Mouse (Mus musculus) heart, adult 2 months (tissue): ENCODE measurements around the gene Suco. TPM values are rescaled to one million over a fixed set of nuclear protein-coding genes. Genes with fewer than 3 reads are reported as not detected.
A peak's percentile ranks its signal among the peaks of the same experiment; 100 is the strongest.

Source experiments
- DNase-seq, 2 experiments: peaks; one replicate each; pipeline ENCODE4 v3.0.0; 2021
- H3K27ac ChIP-seq: fragments of 200-600 bp; 2 replicates; pipeline ENCODE4 v1.8.1; 2022
- H3K27me3 ChIP-seq: fragments of 200-500 bp; 2 replicates; pipeline ENCODE4 v1.6.1; 2012; ENCODE audit warnings: mild to moderate bottlenecking, low read length, inconsistent platforms, mixed read lengths; ENCODE audit not compliant: control insufficient read depth, insufficient read depth
- H3K36me3 ChIP-seq: fragments of 200-500 bp; 2 replicates; pipeline ENCODE4 v1.6.1; 2012; ENCODE audit warnings: low read length, inconsistent platforms; ENCODE audit not compliant: control insufficient read depth, insufficient read depth
- H3K4me1 ChIP-seq: fragments of 200-500 bp; 2 replicates; pipeline ENCODE4 v1.6.1; 2011; ENCODE audit warnings: low read length; ENCODE audit not compliant: control insufficient read depth, insufficient read depth
- H3K4me3 ChIP-seq: fragments of 200-600 bp; 2 replicates; pipeline ENCODE4 v1.8.1; 2022
- H3K79me2 ChIP-seq: fragments of 200-500 bp; replicated peaks from 2 replicates; pipeline ENCODE4 v1.6.1; 2012; ENCODE audit warnings: mild to moderate bottlenecking, inconsistent platforms, low read length, moderate library complexity, mixed read lengths; ENCODE audit not compliant: control insufficient read depth, insufficient read depth
- H3K9ac ChIP-seq: fragments of 200-500 bp; 2 replicates; pipeline ENCODE4 v1.6.1; 2012; ENCODE audit warnings: low read depth, mild to moderate bottlenecking, control low read depth, inconsistent platforms, low read length, mixed read lengths
- CTCF ChIP-seq: fragments of 200-600 bp; IDR thresholded peaks from 2 replicates; pipeline ENCODE4 v1.8.1; 2022; ENCODE audit warnings: antibody characterized with exemption, mild to moderate bottlenecking, moderate library complexity
- EP300 ChIP-seq: fragments of 200-500 bp; IDR thresholded peaks from 2 replicates; pipeline ENCODE4 v1.6.1; 2011; ENCODE audit warnings: low read depth, low read length, control low read depth; ENCODE audit not compliant: insufficient read depth
- POLR2A ChIP-seq: fragments of 200-500 bp; IDR thresholded peaks from 2 replicates; pipeline ENCODE4 v1.6.1; 2011; ENCODE audit warnings: mild to moderate bottlenecking, low read depth, low read length, control low read depth; ENCODE audit not compliant: insufficient read depth
- WGBS: fragments of 180-500 bp; shearing (Covaris S2); methylation state at CpG from one replicate; pipeline ENCODE4 v1.1.7; 2018; 5-methylcytosine and 5-hydroxymethylcytosine counted together
- intact Hi-C: fragments of 180-260 bp; cut with DNase I; formaldehyde crosslinking; loops from one replicate; pipeline ENCODE4 v1.15.1; 2025
- polyA plus RNA-seq: library from polyadenylated mRNA; depleted of rRNA; stranded (reverse); fragments of >200 nt; gene quantifications from 2 replicates; pipeline ENCODE4 v1.2.3, GENCODE M21; 2012
- total RNA-seq, 2 experiments: library from RNA; stranded (reverse); gene quantifications; 2 replicates each; pipeline ENCODE4 v1.2.3; 2021

The Suco gene
- total and polyA plus RNA-seq, 3 experiments: 2.6 to 15.1 (median 13.8) TPM

DNA sequence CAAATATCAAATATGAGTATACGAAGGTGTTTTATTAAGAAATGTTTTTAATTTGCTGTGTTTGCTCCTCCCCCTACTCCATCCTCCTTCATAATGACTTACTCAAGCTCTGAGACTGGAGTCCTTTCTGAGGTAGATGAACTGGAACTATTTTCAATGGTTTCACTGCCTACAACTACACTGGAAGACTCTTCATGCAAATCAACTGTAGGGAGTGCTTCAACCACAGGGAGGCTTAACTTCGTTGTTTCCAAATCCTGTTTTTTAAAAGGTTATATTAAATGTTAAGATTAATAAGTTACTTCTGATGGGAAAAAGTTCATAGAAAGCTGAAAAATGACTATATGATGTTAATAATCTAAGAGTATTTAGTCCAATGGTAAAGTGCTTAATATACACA, 17.2 kb downstream of the Suco start:
- intact Hi-C loops: no loop called here
- Histone ChIP-seq H3K27ac (no peak overlapping the region), H3K9ac (no peak overlapping the region), H3K4me1 (no peaks in the 10 kb centered on the region), H3K79me2 (no peaks in the 10 kb centered on the region), H3K27me3 (no peaks in the 10 kb centered on the region), H3K4me3 (no peak overlapping the region), H3K36me3 (no peaks in the 10 kb centered on the region)
- no peak for TF ChIP-seq CTCF
- no peak for TF ChIP-seq POLR2A
- no peak for TF ChIP-seq EP300
- no peak for DNase-seq
- 92% methylated on average over 2 of the region's 2 CpGs for WGBS

DNA sequence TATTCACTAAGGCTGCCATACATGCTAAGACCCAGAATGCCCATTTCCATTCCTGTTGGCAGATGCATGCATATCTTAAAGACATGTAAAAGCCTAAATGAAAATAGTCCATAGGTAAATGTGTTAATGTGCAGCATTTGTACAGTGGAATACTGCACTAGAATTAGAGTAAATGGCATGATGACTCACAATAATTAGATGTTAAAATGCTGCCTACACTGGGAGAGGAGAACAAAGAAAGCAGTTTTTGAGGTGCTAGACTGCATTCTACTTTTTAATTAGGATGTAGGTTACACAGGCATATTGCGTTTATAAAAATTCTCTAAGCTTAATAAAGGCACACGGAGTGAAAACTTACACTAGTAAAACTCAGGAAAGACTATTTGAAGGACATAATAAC, 49.8 kb downstream of the Suco start:
- Histone ChIP-seq H3K27ac (no peak overlapping the region), H3K36me3 (peaks cover 4% of the 10 kb centered on the region; the same call in 1 of the 2 replicates), H3K4me1 (no peaks in the 10 kb centered on the region), H3K79me2 (no peaks in the 10 kb centered on the region), H3K27me3 (no peaks in the 10 kb centered on the region), H3K4me3 (no peak overlapping the region), H3K9ac (no peak overlapping the region)
- no peak for TF ChIP-seq CTCF
- no peak for TF ChIP-seq EP300
- TF ChIP-seq POLR2A: no peak
- no peak for DNase-seq
- WGBS: 97% methylated on average over 2 of the region's 2 CpGs
- intact Hi-C loops: no loop called here

DNA sequence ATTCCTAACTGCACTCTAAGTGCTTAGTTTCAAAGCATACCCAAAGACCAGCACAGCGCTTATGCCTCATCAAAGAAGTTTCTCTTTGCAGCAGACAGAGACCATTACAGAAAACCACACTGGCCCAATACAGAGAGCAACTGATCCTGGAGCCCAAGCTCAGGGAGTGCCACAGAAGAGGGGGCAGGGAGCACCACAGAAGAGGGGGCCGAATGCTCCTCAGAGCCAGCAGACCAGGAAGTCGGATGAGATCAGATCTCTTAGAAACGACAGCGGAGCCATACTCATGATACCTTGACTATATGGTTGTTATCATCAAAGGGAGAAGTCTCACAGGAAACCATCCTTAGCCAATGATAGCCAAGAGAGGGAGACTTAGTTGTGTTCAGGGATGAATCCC, 67.1 kb downstream of the Suco start:
- Histone ChIP-seq H3K36me3 (no peaks in the 10 kb centered on the region), H3K9ac (0 out of 2 replicates have a peak overlapping the region, but pooled peaks have one; percentile 34), H3K27me3 (no peaks in the 10 kb centered on the region), H3K79me2 (no peaks in the 10 kb centered on the region), H3K4me3 (no peak overlapping the region), H3K27ac (no peak overlapping the region), H3K4me1 (no peaks in the 10 kb centered on the region)
- WGBS: 43% methylated on average over 5 of the region's 5 CpGs
- intact Hi-C loops: no loop called here
- TF ChIP-seq POLR2A: no peak
- no peak for TF ChIP-seq CTCF
- no peak for DNase-seq

DNA sequence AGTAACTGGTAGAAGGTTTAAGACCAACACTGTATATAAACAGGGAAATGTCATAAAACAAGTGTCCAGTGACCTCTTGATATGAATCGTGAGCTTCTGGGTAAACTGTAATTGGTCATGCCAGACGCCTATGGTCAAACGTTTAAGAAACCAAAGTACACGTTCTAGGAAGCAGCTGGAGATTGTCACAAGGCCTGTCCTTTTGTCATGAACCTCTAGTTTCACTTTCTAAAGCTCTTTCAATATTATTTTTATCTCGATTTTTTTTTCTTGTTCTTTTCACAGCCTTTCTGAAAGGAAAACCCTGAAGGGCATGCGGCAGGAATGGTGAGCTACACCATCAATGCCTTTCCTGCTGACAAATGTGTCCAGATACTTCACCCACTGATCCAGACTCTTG, 67.5 kb downstream of the Suco start:
- TF ChIP-seq EP300 (no peak), POLR2A (no peak), CTCF (no peak)
- H3K27ac ChIP-seq: no peak overlapping the region
- no peaks in the 10 kb centered on the region for H3K36me3 ChIP-seq
- 26% methylated on average over 6 of the region's 6 CpGs for WGBS
- H3K4me3 ChIP-seq: no peak overlapping the region
- no peaks in the 10 kb centered on the region for H3K4me1 ChIP-seq
- 0 out of 2 replicates have a peak overlapping the region, but pooled peaks have one; percentile 34 for H3K9ac ChIP-seq
- intact Hi-C loops: no loop called here
- DNase-seq: no peak
- no peaks in the 10 kb centered on the region for H3K27me3 ChIP-seq
- H3K79me2 ChIP-seq: no peaks in the 10 kb centered on the region

DNA sequence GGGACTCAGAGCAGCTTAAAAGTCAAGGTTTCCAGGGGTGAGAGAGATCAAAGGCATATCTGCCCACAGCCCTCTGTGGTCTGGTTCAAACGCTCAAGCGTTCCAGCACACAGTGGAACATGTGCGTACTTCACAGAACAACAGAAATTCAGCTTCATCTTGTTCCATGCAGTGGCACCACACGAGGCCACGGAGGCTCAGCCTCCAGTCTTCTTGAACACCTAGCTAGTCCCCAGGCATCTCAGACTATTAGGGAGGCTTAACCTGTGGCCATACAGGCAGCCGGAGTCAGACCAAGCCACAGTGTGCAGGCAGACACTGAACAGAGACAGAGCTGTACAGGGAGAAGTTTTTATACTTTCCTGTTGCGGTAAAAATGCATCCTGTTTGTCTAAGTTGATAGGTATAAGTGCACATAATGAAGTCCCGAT, 71.9 kb downstream of the Suco start:
- Histone ChIP-seq H3K79me2 (no peaks in the 10 kb centered on the region), H3K27me3 (no peaks in the 10 kb centered on the region), H3K9ac (no peak overlapping the region), H3K27ac (no peak overlapping the region), H3K4me3 (no peak overlapping the region), H3K36me3 (no peaks in the 10 kb centered on the region), H3K4me1 (no peaks in the 10 kb centered on the region)
- TF ChIP-seq POLR2A (no peak), CTCF (no peak), EP300 (no peak)
- intact Hi-C loops: no loop called here
- DNase-seq: no peak
- WGBS: 75% methylated on average over 8 of the region's 8 CpGs

DNA sequence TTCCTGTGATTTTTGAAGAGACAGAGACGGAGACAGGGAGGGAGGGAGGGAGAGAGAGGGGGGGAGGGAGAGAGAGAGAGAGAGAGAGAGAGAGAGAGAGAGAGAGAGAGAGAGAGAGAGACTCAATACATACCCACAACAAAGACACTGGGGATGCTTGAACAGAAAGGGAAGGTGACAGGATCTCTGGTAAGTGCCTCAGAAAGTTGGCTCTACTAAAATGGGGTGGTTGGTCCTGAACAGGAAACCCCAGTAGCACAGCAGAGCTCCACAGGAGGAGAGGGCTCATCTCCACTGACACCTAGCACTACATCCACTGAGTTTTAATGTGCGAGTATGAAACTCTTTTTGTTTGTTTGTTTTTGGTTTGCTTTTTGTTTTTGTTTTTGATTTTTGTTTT, 75.2 kb downstream of the Suco start:
- Histone ChIP-seq H3K4me1 (no peaks in the 10 kb centered on the region), H3K27me3 (no peaks in the 10 kb centered on the region), H3K4me3 (no peak overlapping the region), H3K9ac (no peak overlapping the region), H3K79me2 (no peaks in the 10 kb centered on the region), H3K36me3 (no peaks in the 10 kb centered on the region), H3K27ac (no peak overlapping the region)
- TF ChIP-seq EP300 (no peak), CTCF (no peak), POLR2A (no peak)
- intact Hi-C loops: no loop called here
- DNase-seq: no peak
- 73% methylated on average over 2 of the region's 2 CpGs for WGBS
